In the genomic region with DNA sequence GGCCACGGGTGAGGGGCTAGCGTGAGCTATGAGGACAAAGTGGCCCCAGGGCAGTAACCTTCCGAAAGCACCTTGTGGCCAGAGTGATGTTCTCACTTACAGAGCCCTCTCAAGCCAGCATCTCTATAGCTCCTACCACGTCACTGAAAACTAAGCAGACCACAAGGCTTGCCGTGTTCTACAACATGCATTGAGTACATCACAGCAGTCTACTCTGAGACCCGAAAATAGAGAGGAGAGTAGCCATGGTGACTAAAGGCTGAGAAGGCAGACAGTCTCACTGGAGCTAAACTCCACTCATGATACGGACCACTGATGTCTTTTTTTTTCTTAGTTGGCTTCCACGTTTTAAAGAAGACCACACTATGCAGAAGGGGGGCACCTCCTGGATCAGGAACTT, we compare ENCODE assay signal across 44 mouse cellular contexts. TPM values are rescaled to one million over a fixed set of nuclear protein-coding genes. Genes with fewer than 3 reads are reported as not detected.
"Had no signal": no experiment of that assay in that cellular context is flagged by ENCODE, and none has a peak within 500 bp of the region (broad histone marks: within the 10 kb centered on the region; RNA-seq: fewer than 3 reads in every experiment).

No protein-coding gene starts in this region.

- H3K36me3 ChIP-seq: heart, embryonic 10.5 days; heart, embryonic 12.5 days; heart, embryonic 13.5 days; heart, embryonic 15.5 days; hindbrain, embryonic 10.5 days; hindbrain, embryonic 12.5 days; hindbrain, embryonic 13.5 days; hindbrain, embryonic 15.5 days; intestine, embryonic 15.5 days; kidney, embryonic 15.5 days had no signal

- H3K4me1 ChIP-seq: hindbrain, embryonic 10.5 days; hindbrain, embryonic 12.5 days; hindbrain, embryonic 13.5 days; hindbrain, embryonic 15.5 days; intestine, embryonic 15.5 days; kidney, embryonic 15.5 days had no signal

- H3K9me3 ChIP-seq: heart, embryonic 10.5 days; heart, embryonic 12.5 days; heart, embryonic 15.5 days; hindbrain, embryonic 10.5 days; hindbrain, embryonic 12.5 days; hindbrain, embryonic 13.5 days; hindbrain, embryonic 15.5 days; intestine, embryonic 15.5 days; kidney, embryonic 15.5 days had no signal

- DNase-seq: heart, postnatal 10 days; heart, postnatal 14 days; heart, postnatal 36 days; heart, postnatal 4 days; kidney, adult 11 months; kidney, adult 18-20 months; kidney, adult 2 months; kidney, adult 8-10 months; kidney, adult 9 months; kidney, postnatal 10 days; kidney, postnatal 14 days; kidney, postnatal 25 days; kidney, postnatal 36 days; kidney, postnatal 4 days; layer of hippocampus, adult 9-11 months; layer of hippocampus, postnatal 36 days had no signal

- H3K27me3 ChIP-seq: heart, embryonic 13.5 days; heart, embryonic 15.5 days; hindbrain, embryonic 12.5 days; hindbrain, embryonic 13.5 days; hindbrain, embryonic 15.5 days; intestine, embryonic 15.5 days; kidney, embryonic 15.5 days had no signal

- ATAC-seq: hindbrain, embryonic 16.5 days; inflammation-experienced regulatory T-cells, adult 6 months; intestine, embryonic 15.5 days; intestine, embryonic 16.5 days; intestine, postnatal 0 days had no signal

- H3K27ac ChIP-seq: heart, embryonic 10.5 days; heart, embryonic 13.5 days; heart, embryonic 15.5 days; hindbrain, embryonic 10.5 days; hindbrain, embryonic 12.5 days; hindbrain, embryonic 13.5 days; hindbrain, embryonic 14.5 days; hindbrain, embryonic 15.5 days; hindbrain, postnatal 0 days; intestine, embryonic 15.5 days; kidney, embryonic 15.5 days; kidney, postnatal 0 days; layer of hippocampus, adult 2 months had no signal

- H3K9ac ChIP-seq: heart, embryonic 12.5 days; heart, embryonic 13.5 days; heart, embryonic 15.5 days; hindbrain, embryonic 12.5 days; hindbrain, embryonic 13.5 days; hindbrain, embryonic 14.5 days; hindbrain, embryonic 15.5 days; intestine, embryonic 15.5 days; kidney, embryonic 15.5 days had no signal

- H3K4me3 ChIP-seq: heart, embryonic 10.5 days; heart, embryonic 12.5 days; heart, embryonic 13.5 days; heart, embryonic 15.5 days; hindbrain, embryonic 10.5 days; hindbrain, embryonic 12.5 days; hindbrain, embryonic 13.5 days; hindbrain, embryonic 15.5 days; intestine, embryonic 15.5 days; kidney, embryonic 15.5 days; layer of hippocampus, adult 2 months had no signal

- H3K4me2 ChIP-seq: heart, embryonic 11.5 days; heart, embryonic 12.5 days; heart, embryonic 13.5 days; heart, embryonic 15.5 days; hindbrain, embryonic 12.5 days; hindbrain, embryonic 13.5 days; hindbrain, embryonic 14.5 days; hindbrain, embryonic 15.5 days; intestine, embryonic 15.5 days; kidney, embryonic 15.5 days had no signal

RNA-seq across cellular contexts. Expression of gene Adamts14, which starts 9.6 kb away (rescaled TPM):
- polyA plus RNA-seq: inflammation-experienced regulatory T-cells, adult 6 months had no signal

RNA-seq across cellular contexts. Expression of gene Prf1, which starts 34.0 kb away (rescaled TPM):
- total RNA-seq: heart, postnatal 10 days; heart, postnatal 14 days; heart, postnatal 25 days; hindbrain, postnatal 0 days; layer of hippocampus, adult 18-20 months; layer of hippocampus, adult 2 months; layer of hippocampus, adult 8-10 months; layer of hippocampus, postnatal 10 days; layer of hippocampus, postnatal 14 days; layer of hippocampus, postnatal 25 days; layer of hippocampus, postnatal 36 days had no signal
- polyA plus RNA-seq: heart, embryonic 10.5 days; heart, embryonic 12.5 days; heart, embryonic 13.5 days; hindbrain, embryonic 10.5 days; hindbrain, embryonic 12.5 days; hindbrain, embryonic 15.5 days; hindbrain, embryonic 16.5 days; hindbrain, postnatal 0 days; intestine, embryonic 14.5 days; intestine, embryonic 15.5 days; intestine, postnatal 0 days; kidney, embryonic 14.5 days; kidney, embryonic 15.5 days; kidney, embryonic 16.5 days had no signal
